Mouse (Mus musculus) heart, embryonic 15.5 days (tissue): ENCODE measurements at regions not wholly inside any gene's neighbourhood (a gene's known extent, or its start where the extent isn't known, plus 50 kb on each side); places are given as distances from the start of the nearest gene placed in this dataset.

Experiments used
- ATAC-seq: fragments of 200-750 bp; cut with Nextera tagmentation; replicated peaks from 2 replicates; pipeline ENCODE4 v1.8.0; 2017; ENCODE audit warnings: low read depth, moderate TSS enrichment; ENCODE audit not compliant: insufficient number of reproducible peaks, insufficient read depth, low FRiP score
- H3K27ac ChIP-seq: fragments of 300-500 bp; sonication (generic); 2 replicates; pipeline ENCODE4 v1.5.1; 2015; ENCODE audit warnings: mild to moderate bottlenecking, inconsistent platforms
- H3K27me3 ChIP-seq: fragments of 300-500 bp; sonication (generic); 2 replicates; pipeline ENCODE4 v1.6.1; 2015; ENCODE audit warnings: inconsistent platforms
- H3K36me3 ChIP-seq: fragments of 300-500 bp; sonication (generic); 2 replicates; pipeline ENCODE4 v1.6.1; 2015; ENCODE audit warnings: mild to moderate bottlenecking, inconsistent platforms
- H3K4me1 ChIP-seq: fragments of 300-500 bp; sonication (generic); replicated peaks from 2 replicates; pipeline ENCODE4 v1.6.1; 2015; ENCODE audit warnings: inconsistent platforms
- H3K4me2 ChIP-seq: fragments of 300-500 bp; sonication (generic); 2 replicates; pipeline ENCODE4 v1.6.1; 2015; ENCODE audit warnings: inconsistent platforms, mild to moderate bottlenecking, moderate library complexity
- H3K4me3 ChIP-seq: fragments of 300-500 bp; sonication (generic); 2 replicates; pipeline ENCODE4 v1.5.1; 2015; ENCODE audit warnings: mild to moderate bottlenecking, inconsistent platforms
- H3K9ac ChIP-seq: fragments of 300-500 bp; sonication (generic); 2 replicates; pipeline ENCODE4 v1.6.1; 2015; ENCODE audit warnings: mild to moderate bottlenecking, inconsistent platforms
- H3K9me3 ChIP-seq: fragments of 300-500 bp; sonication (generic); replicated peaks from 2 replicates; pipeline ENCODE4 v1.6.1; 2016; ENCODE audit warnings: inconsistent platforms
- WGBS: fragments of 180-500 bp; shearing (Covaris S2); methylation state at CpG from one replicate; pipeline ENCODE4 v1.1.7; 2015; ENCODE audit warnings: mixed read lengths; 5-methylcytosine and 5-hydroxymethylcytosine counted together

DNA sequence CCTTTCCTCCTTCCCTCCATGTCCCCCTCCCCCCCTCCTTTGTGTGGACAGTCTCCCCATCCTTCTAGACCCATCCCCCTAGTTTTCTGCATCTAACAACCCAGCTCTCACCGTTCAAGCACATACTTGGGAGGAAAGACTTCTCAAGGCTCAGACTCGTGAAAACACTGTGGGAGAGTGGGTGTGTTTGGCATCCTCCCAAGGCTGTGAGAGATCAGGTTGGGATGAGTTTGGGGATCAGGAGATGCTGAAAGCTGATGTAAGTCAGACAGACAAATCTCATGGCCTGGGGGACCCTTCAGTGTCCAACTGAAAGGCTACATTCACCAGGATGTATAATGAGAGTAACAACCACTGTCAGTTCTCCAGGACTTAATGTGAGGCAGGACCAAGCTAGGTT lies 82.1 kb downstream of the Il9r start:
- Histone ChIP-seq H3K36me3 (no peaks in the 10 kb centered on the region), H3K9me3 (no peaks in the 10 kb centered on the region), H3K4me2 (no peak overlapping the region), H3K4me3 (no peak overlapping the region), H3K4me1 (peaks cover 8% of the 10 kb centered on the region; the same call in 1 of the 2 replicates), H3K27ac (no peak overlapping the region), H3K9ac (no peak overlapping the region), H3K27me3 (no peaks in the 10 kb centered on the region)
- WGBS, result 37% methylated on average over 2 of the region's 2 CpGs
- no peak for ATAC-seq

DNA sequence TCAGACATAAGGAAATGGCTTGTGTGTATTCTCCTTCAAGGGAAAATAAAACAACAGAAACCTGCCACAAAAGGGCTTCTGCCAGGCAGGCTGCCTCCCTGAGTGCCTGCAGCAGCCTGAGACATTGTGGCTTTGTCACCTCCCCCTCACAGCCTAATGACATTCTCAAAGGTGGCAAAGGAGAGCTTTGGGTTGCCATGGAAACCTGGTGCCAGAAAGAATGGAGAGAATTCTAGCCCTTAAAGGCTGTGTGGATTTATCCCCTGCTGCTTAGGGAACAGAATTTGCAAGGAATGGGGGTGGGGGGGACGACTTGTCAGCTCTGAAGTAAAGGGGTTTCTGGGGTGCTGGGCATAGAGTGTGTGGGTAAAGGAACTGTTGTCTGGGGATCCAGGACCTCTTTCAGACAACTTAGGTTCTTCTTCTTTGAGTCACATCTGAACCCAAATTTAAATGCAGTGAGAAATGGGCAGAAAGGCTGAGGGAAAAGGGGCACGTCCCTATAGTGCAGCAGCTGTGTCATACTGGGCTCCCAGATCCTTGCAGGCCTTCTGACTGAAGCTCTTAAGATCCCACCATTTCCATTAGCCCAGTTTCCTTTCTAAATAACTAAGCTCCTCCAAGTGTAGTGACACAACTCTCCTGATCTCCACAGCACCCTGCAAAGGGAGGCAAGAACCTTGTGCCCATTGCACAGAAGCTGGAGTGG lies 86.8 kb downstream of the Il9r start:
- no peak for ATAC-seq
- Histone ChIP-seq H3K9ac (no peak overlapping the region), H3K27ac (no peak overlapping the region), H3K4me1 (0 out of 2 replicates have a peak, but pooled peaks cover 4% of the 10 kb centered on the region), H3K9me3 (no peaks in the 10 kb centered on the region), H3K4me3 (no peak overlapping the region), H3K27me3 (no peaks in the 10 kb centered on the region), H3K36me3 (no peaks in the 10 kb centered on the region), H3K4me2 (no peak overlapping the region)
- 52% methylated on average over 2 of the region's 2 CpGs for WGBS

DNA sequence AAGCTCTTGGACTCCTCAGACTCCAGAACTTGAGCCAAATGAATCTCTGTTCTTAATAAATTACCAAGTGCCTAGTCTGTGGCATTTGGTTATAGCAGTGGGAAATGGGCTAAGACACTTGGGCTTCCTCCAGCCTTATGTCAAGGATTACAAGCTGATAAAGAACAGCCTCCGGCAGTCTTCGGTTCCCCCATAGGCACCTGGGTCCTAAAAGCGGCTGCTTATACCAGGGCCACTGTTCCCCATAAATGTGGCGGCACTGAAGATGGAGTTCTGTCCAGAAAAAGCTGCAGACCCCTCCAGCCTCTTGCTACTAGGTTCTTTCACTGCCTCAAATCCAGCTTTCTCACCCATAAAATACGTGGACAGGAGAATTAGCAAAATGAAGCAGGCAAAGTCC lies 87.6 kb downstream of the Il9r start:
- no peak overlapping the region for H3K27ac ChIP-seq
- H3K36me3 ChIP-seq, result no peaks in the 10 kb centered on the region
- H3K4me3 ChIP-seq, result no peak overlapping the region
- no peak overlapping the region for H3K4me2 ChIP-seq
- H3K27me3 ChIP-seq, result no peaks in the 10 kb centered on the region
- 0 out of 2 replicates have a peak, but pooled peaks cover 4% of the 10 kb centered on the region for H3K4me1 ChIP-seq
- ATAC-seq, result no peak
- H3K9me3 ChIP-seq, result no peaks in the 10 kb centered on the region
- 32% methylated on average over 5 of the region's 5 CpGs for WGBS
- H3K9ac ChIP-seq, result no peak overlapping the region

DNA sequence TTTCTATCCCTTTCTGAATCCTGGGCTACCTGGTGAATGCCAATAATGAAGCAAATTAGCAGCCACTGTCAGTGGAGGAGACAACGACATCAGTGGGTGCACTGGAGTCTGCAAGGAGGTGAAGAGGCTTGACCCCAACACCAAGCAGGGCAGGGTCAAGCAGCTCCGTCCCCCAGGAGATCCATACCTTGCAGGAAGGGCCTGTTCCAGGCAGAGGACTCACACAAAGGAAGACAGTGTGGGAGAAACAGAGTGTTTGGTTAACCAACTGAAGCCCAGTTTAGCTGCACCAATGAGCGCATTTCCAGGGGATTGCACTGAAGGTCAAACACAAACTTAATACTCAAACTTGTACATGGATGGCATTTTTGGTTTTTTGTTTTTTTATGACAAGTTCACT lies 88.2 kb downstream of the Il9r start:
- no peak overlapping the region for H3K4me2 ChIP-seq
- no peak overlapping the region for H3K4me3 ChIP-seq
- H3K27me3 ChIP-seq, result no peaks in the 10 kb centered on the region
- WGBS, result 69% methylated on average over 3 of the region's 3 CpGs
- no peaks in the 10 kb centered on the region for H3K4me1 ChIP-seq
- H3K9me3 ChIP-seq, result no peaks in the 10 kb centered on the region
- no peak for ATAC-seq
- H3K9ac ChIP-seq, result no peak overlapping the region
- no peaks in the 10 kb centered on the region for H3K36me3 ChIP-seq
- no peak overlapping the region for H3K27ac ChIP-seq

DNA sequence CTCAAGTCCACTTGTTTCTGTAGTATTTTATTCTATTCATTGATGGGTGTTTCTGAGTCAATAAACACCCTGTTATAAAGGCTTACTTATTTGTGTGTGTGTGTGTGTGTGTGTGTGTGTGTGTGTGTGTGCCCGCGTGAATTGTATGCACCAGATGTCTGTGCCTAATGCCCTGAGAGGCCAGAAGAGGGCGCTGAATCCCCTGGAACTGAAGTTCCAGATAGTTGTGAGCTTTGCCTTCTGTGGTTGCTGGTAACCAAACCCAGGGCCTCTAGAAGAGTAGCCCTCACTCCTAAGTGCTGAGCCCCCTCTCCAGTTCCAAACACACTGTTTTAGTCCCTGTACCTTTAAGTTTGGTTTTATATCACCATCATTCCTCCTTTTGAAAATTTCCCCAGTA lies 90.2 kb downstream of the Il9r start:
- H3K4me2 ChIP-seq, result no peak overlapping the region
- H3K4me3 ChIP-seq, result no peak overlapping the region
- H3K27me3 ChIP-seq, result no peaks in the 10 kb centered on the region
- no peak overlapping the region for H3K9ac ChIP-seq
- no peak overlapping the region for H3K27ac ChIP-seq
- H3K36me3 ChIP-seq, result no peaks in the 10 kb centered on the region
- WGBS, result 81% methylated on average over 3 of the region's 3 CpGs
- no peaks in the 10 kb centered on the region for H3K9me3 ChIP-seq
- no peaks in the 10 kb centered on the region for H3K4me1 ChIP-seq
- no peak for ATAC-seq
